Mouse (Mus musculus) lung, embryonic 16.5 days (tissue): ENCODE data around the gene Sox10. TPM values are rescaled to one million over a fixed set of nuclear protein-coding genes. Genes with fewer than 3 reads are reported as not detected.
A peak's percentile ranks its signal among the peaks of the same experiment; 100 is the strongest.

Experiments used
- ATAC-seq: fragments of 200-750 bp; cut with Nextera tagmentation; 2 replicates; pipeline ENCODE4 v1.8.0; 2017; ENCODE audit warnings: low read depth, mild to moderate bottlenecking, moderate library complexity
- H3K27ac ChIP-seq: fragments of 300-500 bp; sonication (generic); 2 replicates; pipeline ENCODE4 v1.5.1; 2014; ENCODE audit warnings: mild to moderate bottlenecking, control low read depth, low read length
- H3K27me3 ChIP-seq: fragments of 300-500 bp; sonication (generic); 2 replicates; pipeline ENCODE4 v1.6.1; 2014; ENCODE audit warnings: low read depth, low read length, mixed read lengths; ENCODE audit not compliant: control insufficient read depth, insufficient read depth
- H3K36me3 ChIP-seq: fragments of 300-500 bp; sonication (generic); 2 replicates; pipeline ENCODE4 v1.6.1; 2014; ENCODE audit warnings: low read length; ENCODE audit not compliant: control insufficient read depth, insufficient read depth
- H3K4me1 ChIP-seq: fragments of 300-500 bp; sonication (generic); replicated peaks from 2 replicates; pipeline ENCODE4 v1.6.1; 2014; ENCODE audit warnings: low read length, mixed read lengths; ENCODE audit not compliant: control insufficient read depth, insufficient read depth
- H3K4me2 ChIP-seq: fragments of 300-500 bp; sonication (generic); 2 replicates; pipeline ENCODE4 v1.6.1; 2014; ENCODE audit warnings: low read depth, low read length, control low read depth
- H3K4me3 ChIP-seq: fragments of 300-500 bp; sonication (generic); 2 replicates; pipeline ENCODE4 v1.5.1; 2014; ENCODE audit warnings: mild to moderate bottlenecking, low read length, control low read depth
- H3K9ac ChIP-seq: fragments of 300-500 bp; sonication (generic); 2 replicates; pipeline ENCODE4 v1.6.1; 2014; ENCODE audit warnings: low read length, control low read depth
- H3K9me3 ChIP-seq: fragments of 300-500 bp; sonication (generic); 2 replicates; pipeline ENCODE4 v1.6.1; 2016; ENCODE audit warnings: low read length; ENCODE audit not compliant: control insufficient read depth
- WGBS: fragments of 180-500 bp; shearing (Covaris S2); extraction: QIAGEN DNeasy Blood & Tissue Kit; methylation state at CpG from one replicate; pipeline ENCODE4 v1.1.7; 2014; 5-methylcytosine and 5-hydroxymethylcytosine counted together
- polyA plus RNA-seq: library from polyadenylated mRNA; unstranded; fragments of >200 nt; fragmentation: Nextera tagmentation; extraction: Ambion mirVana; gene quantifications from 2 replicates; pipeline ENCODE4 v1.2.1, GENCODE M21; 2015

Gene Sox10
- polyA plus RNA-seq, 1 experiment from 2014 or later = 0.82 TPM

GRCm38 (mm10) chr15:79195492-79195891, 30.5 kb upstream of the Sox10 start:
- no peak overlapping the region for H3K4me2 ChIP-seq
- H3K4me1 ChIP-seq = peaks cover 10% of the 10 kb centered on the region
- 68% methylated on average over 8 of the region's 8 CpGs for WGBS
- no peak overlapping the region for H3K9ac ChIP-seq
- no peak overlapping the region for H3K27ac ChIP-seq
- no peaks in the 10 kb centered on the region for H3K9me3 ChIP-seq
- no peaks in the 10 kb centered on the region for H3K27me3 ChIP-seq
- no peak for ATAC-seq
- no peaks in the 10 kb centered on the region for H3K36me3 ChIP-seq
- no peak overlapping the region for H3K4me3 ChIP-seq

- Histone ChIP-seq H3K9me3 (no peaks in the 10 kb centered on the region), H3K4me1 (peaks cover 10% of the 10 kb centered on the region), H3K27ac (no peak overlapping the region), H3K27me3 (no peaks in the 10 kb centered on the region), H3K4me3 (no peak overlapping the region), H3K36me3 (no peaks in the 10 kb centered on the region), H3K9ac (no peak overlapping the region), H3K4me2 (no peak overlapping the region)
- whole genome bisulfite sequencing = 76% methylated on average over 2 of the region's 2 CpGs
- no peak; the same call in 1 of the 2 replicates for ATAC-seq
Observed at GRCm38 (mm10) chr15:79194946-79195345, 29.9 kb upstream of the Sox10 start.

DNA sequence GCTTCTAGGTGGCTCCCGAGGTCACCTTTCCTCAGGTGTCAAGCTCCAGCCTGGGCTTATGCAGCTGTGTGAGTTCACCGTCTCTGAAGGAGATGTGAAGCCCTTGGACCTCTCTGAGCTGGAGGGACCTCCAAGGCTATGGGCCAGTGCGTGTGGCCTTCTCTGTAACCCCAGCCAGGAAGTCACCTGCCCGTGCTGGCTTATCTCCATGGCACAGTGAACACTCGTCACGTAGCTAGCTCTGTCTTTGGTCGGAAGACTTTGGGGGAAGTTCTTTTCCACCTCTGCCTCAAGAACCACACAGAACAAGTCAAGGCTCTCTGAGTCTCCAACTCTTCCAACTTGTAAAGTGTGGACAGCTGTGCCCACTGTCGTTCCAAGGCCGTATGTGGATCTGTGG, 29.0 kb upstream of the Sox10 start:
- no peak; the same call in 1 of the 2 replicates for ATAC-seq
- Histone ChIP-seq H3K27me3 (no peaks in the 10 kb centered on the region), H3K9me3 (no peaks in the 10 kb centered on the region), H3K27ac (no peak overlapping the region), H3K4me2 (no peak overlapping the region), H3K36me3 (no peaks in the 10 kb centered on the region), H3K9ac (no peak overlapping the region), H3K4me3 (no peak overlapping the region), H3K4me1 (peaks cover 10% of the 10 kb centered on the region)
- 66% methylated on average over 9 of the region's 9 CpGs for WGBS

GRCm38 (mm10) chr15:79192885-79193845, 28.1 kb upstream of the Sox10 start:
- Histone ChIP-seq H3K9ac (peak overlapping the region; percentile 30; the same call in 1 of the 2 replicates), H3K4me3 (no peak overlapping the region), H3K4me1 (peaks cover 10% of the 10 kb centered on the region), H3K36me3 (no peaks in the 10 kb centered on the region), H3K27ac (peak overlapping the region; percentile 62), H3K4me2 (peak overlapping the region; percentile 32; the same call in 1 of the 2 replicates), H3K27me3 (no peaks in the 10 kb centered on the region), H3K9me3 (no peaks in the 10 kb centered on the region)
- ATAC-seq = peak; percentile 75
- WGBS = 31% methylated on average over 26 of the region's 27 CpGs

- Histone ChIP-seq H3K9ac (no peak overlapping the region), H3K27ac (no peak overlapping the region), H3K4me2 (no peak overlapping the region), H3K27me3 (no peaks in the 10 kb centered on the region), H3K9me3 (no peaks in the 10 kb centered on the region), H3K4me1 (peaks cover 10% of the 10 kb centered on the region), H3K36me3 (no peaks in the 10 kb centered on the region), H3K4me3 (no peak overlapping the region)
- no peak for ATAC-seq
- 91% methylated on average over 6 of the region's 6 CpGs for WGBS
Observed at GRCm38 (mm10) chr15:79192450-79192849, 27.4 kb upstream of the Sox10 start.

DNA sequence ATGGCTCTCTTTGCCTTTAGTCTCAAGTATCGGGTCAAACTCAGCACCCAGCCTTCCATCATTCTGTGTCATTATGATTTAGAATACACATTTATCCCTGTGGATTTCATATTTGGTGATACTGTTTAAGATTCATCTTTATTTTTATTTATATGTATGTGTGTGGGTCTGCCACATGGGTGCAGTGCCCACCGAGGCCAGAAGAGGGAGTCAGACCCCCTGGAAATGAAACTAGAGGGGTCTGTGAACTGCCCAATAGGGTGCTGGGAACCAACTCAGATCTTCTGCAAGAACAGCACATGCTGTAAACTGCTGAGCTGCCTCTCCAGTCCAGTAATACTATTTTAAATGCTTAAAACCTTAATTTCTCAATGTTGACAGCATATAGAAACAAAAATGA, 26.4 kb upstream of the Sox10 start:
- Histone ChIP-seq H3K27ac (no peak overlapping the region), H3K36me3 (no peaks in the 10 kb centered on the region), H3K27me3 (no peaks in the 10 kb centered on the region), H3K9me3 (no peaks in the 10 kb centered on the region), H3K4me2 (no peak overlapping the region), H3K4me3 (no peak overlapping the region), H3K9ac (no peak overlapping the region), H3K4me1 (peaks cover 10% of the 10 kb centered on the region)
- ATAC-seq = no peak
- WGBS = 97% methylated on average over 2 of the region's 2 CpGs

DNA sequence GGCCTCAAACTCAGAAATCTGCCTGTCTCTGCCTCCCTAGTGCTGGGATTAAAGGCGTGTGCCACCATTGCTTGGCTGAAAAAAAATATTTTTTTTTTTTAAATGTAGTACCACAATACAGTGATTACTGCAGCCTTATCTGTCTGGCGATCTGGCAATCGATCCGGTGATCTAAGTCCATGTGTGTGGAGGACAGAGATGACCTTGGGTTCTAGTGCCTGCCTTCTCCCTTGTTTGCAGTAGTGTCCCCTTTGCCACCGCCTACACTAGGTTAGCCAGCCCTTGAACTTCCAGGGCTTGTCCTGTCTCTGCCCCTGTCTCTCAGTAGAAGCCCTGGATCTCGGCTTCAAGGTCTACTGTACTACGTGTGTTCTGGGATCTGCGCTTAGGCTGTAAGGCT, 22.8 kb upstream of the Sox10 start:
- WGBS = 87% methylated on average over 8 of the region's 8 CpGs
- Histone ChIP-seq H3K9me3 (no peaks in the 10 kb centered on the region), H3K4me1 (peaks cover 7% of the 10 kb centered on the region), H3K27me3 (no peaks in the 10 kb centered on the region), H3K4me2 (no peak overlapping the region), H3K4me3 (no peak overlapping the region), H3K27ac (no peak overlapping the region), H3K9ac (no peak overlapping the region), H3K36me3 (no peaks in the 10 kb centered on the region)
- ATAC-seq = no peak

DNA sequence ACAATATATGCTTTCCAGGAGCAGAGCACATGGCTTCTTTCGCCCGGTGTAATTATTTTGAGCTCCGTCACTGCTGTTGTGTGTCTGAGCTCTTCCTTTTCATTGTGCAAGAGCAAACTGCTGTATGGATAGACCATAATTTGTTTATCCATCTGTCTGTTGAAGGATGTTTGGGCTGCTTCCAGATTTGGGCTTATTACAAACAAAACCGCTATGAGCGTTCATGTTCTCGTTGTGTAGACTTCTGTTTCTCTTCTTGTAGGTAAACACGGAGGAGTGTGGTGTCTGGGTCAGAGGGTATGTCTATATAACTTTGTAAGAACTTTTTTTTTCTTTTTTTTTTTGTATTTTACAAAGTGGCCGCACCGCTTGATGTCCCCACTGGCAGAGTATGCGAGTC, 20.2 kb upstream of the Sox10 start:
- Histone ChIP-seq H3K27ac (peak overlapping the region; percentile 38; the same call in 1 of the 2 replicates), H3K27me3 (no peaks in the 10 kb centered on the region), H3K4me2 (no peak overlapping the region), H3K36me3 (no peaks in the 10 kb centered on the region), H3K9ac (no peak overlapping the region), H3K9me3 (no peaks in the 10 kb centered on the region), H3K4me1 (peaks cover 6% of the 10 kb centered on the region; the same call in 1 of the 2 replicates), H3K4me3 (no peak overlapping the region)
- 33% methylated on average over 10 of the region's 10 CpGs for WGBS
- peak; percentile 80 for ATAC-seq

- Histone ChIP-seq H3K4me3 (no peak overlapping the region), H3K36me3 (no peaks in the 10 kb centered on the region), H3K4me1 (no peaks in the 10 kb centered on the region), H3K27me3 (no peaks in the 10 kb centered on the region), H3K4me2 (no peak overlapping the region), H3K9ac (no peak overlapping the region), H3K27ac (no peak overlapping the region), H3K9me3 (no peaks in the 10 kb centered on the region)
- no peak for ATAC-seq
- 57% methylated on average over 6 of the region's 6 CpGs for WGBS
Observed at GRCm38 (mm10) chr15:79176905-79177304, 11.9 kb upstream of the Sox10 start.
